Mouse (Mus musculus) c-Kit-negative CD71-positive TER-119-positive erythroid progenitor cells, embryonic 14.5 days (primary cell): ENCODE measurements around the gene Pakap.

ENCODE experiments used
- DNase-seq: peaks from one replicate; pipeline ENCODE4 v3.0.0-alpha.2; 2013; ENCODE audit warnings: low read depth, low spot score

Gene Pakap

DNA sequence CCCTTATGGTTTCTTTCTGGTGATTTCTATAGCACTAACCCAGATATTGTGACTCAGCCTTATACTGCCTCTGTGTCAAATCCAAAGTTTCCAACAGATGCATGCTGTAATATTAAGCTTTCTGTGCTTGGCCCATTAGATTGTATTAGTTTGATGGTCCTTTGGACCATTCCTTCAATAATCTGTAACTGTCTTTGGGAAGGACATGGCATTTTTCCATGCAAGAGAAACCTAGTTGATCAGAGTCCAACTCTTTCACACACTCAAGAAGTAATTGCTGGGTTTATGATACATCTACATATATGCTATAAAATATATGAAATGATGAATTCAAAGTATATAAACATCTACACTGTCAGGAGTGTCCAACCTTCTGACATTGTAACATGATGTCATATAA, 147.9 kb downstream of the Pakap start:
- DNase-seq = no peak

DNA sequence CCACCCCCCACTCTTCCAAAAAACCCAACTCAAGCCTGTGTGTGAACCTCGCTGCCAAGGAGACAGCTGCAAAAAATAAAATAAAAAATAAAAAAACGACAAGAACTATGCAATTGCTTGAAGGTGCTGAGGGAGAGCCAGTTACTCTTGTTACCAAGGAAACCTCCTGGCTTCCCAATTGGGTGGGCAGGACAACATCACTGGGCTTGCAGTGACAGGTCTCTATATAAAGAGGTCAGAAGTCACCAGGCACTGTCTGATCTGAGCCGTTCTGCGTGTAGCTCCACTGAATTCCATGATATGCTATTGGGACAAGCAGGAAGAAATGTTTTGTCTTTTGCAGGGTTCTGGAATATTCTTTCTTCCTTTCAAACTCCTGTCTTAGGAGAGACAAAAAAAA, 148.8 kb downstream of the Pakap start:
- DNase-seq = no peak

- no peak for DNase-seq
Measured at GRCm38 (mm10) chr4:57717354-57717753, 149.4 kb downstream of the Pakap start, which contains the start of gene Akap2. Gene Akap2, plus strand, starts transcription at chr4:57717657.

- no peak for DNase-seq
Measured at GRCm38 (mm10) chr4:57719370-57719769, 151.4 kb downstream of the Pakap start.

GRCm38 (mm10) chr4:57720869-57721361, 152.9 kb downstream of the Pakap start:
- no peak for DNase-seq

- DNase-seq = no peak
Measured at GRCm38 (mm10) chr4:57722296-57722695, 154.3 kb downstream of the Pakap start.

GRCm38 (mm10) chr4:57723659-57724058, 155.7 kb downstream of the Pakap start:
- DNase-seq = no peak

GRCm38 (mm10) chr4:57725569-57725968, 157.6 kb downstream of the Pakap start:
- DNase-seq = no peak

GRCm38 (mm10) chr4:57728611-57729183, 160.7 kb downstream of the Pakap start:
- DNase-seq = no peak

DNA sequence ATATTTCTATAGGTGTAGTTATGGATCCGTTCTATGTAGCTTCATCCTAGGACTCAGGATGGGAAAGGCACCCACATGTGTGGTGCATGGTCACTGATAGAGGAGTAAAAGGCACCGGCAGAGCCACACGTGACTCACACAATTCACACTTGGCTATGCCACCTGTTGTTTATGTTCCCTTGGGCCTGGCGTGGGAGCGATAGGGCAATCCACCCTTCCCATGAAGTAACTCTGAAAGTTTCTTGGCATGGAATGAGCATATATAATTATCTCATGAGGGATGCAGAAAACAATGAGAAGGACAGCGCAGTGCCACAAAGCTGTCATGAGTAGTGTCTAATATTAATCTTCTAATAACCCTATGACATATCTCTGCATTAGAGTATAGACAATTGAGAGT, 162.1 kb downstream of the Pakap start:
- DNase-seq = no peak

DNA sequence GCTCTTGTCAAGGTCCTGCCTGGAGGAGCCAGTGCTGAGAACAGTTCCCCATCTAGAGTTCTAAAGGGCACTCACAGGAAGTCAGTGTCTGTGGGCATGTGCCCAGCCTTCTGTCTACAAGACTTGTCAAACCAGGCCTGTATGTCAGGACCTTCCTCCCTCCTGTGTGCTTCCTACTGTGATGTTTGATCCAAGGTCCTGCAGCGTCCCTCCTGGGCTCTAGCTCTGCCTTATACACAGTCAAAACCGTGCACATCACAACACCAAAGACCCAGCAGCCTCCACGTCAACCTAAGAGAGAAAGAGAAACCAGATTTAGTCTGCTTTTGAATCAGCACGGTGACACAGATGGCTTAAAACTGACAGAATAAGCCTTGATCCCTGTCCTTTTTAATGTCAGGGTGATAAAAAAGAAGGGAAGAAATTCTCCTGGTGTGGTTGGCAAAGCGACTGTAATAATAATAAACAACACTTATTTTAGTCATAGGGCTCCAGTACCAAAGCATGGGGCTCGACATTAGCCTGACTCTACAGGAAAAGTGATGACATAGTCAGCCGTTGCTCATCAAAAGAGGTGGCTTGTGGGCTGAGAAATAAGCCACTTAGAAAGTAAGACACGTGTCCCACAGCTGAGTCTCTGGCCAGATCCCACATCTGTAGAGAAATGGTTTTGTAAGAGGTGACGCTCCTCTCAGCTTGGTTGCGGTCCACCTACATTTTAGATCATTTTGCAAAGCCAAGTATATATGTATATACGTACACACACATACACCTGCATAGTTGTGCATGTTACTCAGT, 163.0 kb downstream of the Pakap start:
- no peak for DNase-seq

- DNase-seq = no peak
Measured at GRCm38 (mm10) chr4:57732351-57732750, 164.4 kb downstream of the Pakap start.

- no peak for DNase-seq
Measured at GRCm38 (mm10) chr4:57733445-57733844, 165.5 kb downstream of the Pakap start.

DNA sequence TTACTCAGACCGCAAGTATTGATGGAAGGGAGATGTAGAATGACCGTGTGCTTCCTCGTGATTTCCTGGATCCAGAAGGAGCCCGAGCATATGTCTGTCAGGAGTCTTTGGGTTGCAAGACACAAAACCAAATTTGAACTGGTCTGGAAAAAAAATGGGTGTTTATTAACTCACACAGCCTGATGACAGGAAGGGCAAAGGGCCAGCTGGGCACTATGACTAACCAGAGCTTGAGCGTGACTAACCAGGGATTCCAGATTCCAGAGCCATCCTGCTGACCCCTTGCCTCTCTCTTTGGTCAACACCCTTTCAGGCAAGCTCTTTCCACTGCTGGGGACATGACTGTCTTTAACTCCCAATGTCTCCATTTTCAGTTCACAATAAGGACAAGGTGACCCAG, 167.4 kb downstream of the Pakap start:
- DNase-seq = no peak

- DNase-seq = no peak
Measured at GRCm38 (mm10) chr4:57738856-57739552, 171.0 kb downstream of the Pakap start.

DNA sequence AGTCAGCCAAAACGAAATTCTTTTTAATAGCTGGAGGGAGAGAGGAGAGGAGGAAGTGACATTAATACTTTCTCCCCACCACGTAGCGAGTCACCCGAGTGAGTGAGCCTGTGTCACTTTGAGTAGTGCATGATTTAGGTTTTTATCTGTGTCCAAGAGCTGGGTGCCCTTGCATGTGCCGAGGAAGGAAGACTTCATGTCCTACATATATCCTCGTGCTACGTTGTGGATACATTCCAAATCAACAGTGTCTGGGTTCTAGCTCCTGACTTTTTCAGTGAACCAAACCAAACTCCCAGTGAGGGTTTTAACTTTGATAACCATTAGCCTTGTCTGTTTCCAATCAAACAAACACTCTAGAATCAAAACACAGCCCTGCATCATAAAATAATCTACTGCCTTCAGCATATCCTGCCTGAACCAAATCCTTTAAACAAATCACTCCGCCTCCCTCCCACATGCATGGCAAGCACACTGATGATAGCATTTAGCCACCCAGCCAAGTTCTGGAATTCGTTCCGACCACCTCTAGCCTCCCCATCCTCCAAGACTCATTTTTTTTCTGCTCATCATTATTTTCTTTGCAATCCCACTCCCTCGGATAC, 175.4 kb downstream of the Pakap start:
- no peak for DNase-seq

DNA sequence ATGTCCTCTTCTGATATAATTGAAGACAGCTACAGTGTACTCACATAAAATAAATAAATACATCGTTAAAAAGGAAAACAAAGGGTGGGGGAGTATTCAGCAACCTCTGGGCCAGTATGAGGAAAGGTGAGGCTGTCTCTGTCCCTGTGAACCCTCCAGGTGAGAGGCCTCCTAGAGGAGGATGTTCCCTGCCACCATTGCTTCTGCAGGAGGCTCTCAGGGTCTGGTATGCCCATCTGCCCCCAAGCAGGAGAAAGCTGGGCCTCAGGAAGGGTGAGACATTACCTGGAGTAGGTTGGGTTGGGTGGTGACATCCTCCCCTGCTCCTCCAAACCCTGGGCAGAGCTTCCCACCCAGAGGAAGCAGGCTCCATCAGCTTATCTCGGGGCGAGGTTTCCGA, 182.7 kb downstream of the Pakap start:
- no peak for DNase-seq

- DNase-seq = no peak
Measured at GRCm38 (mm10) chr4:57751054-57751453, 183.1 kb downstream of the Pakap start.

DNA sequence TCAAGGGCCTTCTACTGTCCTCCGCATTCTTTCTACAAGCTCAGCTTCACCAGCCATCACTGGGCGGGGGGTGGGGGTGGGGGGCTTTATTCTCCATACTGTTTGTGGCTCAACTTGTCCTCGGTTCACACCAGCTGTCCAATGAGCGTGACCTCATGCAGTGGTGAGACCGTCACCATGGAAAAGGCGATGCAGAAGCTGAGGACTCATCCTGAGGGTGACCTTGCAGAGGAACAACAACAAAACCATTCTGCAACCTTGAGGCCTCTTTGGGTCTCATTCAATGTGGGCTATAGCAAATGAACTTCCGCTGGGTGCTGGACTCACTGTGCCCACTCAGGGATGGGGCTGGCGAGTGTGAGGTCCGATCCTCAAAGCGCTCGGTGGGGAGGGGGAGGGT, 183.6 kb downstream of the Pakap start:
- DNase-seq = no peak

GRCm38 (mm10) chr4:57755085-57755484, 187.1 kb downstream of the Pakap start:
- no peak for DNase-seq

DNA sequence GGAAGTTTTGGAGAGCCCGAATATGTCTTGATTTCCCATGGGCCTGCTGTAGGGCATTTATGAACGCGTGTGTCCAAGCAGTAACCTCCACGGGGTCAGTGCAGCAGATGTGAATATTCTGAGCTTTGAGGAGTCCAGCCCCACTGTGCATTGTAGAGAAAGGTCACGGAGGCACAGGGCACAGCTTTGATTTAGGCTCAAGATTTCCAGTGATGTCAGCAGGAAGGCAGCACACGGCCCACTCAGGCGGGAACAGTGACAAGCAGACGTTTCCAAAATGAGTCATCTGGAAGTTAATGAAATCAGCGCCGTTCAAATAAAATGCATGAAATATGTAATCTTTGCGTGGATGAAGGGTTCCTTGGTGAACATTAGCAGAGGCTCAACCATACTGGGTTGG, 190.0 kb downstream of the Pakap start:
- DNase-seq = no peak

- DNase-seq = no peak
Measured at GRCm38 (mm10) chr4:57762424-57762823, 194.4 kb downstream of the Pakap start.
